Comparison of ENCODE assay signal across 11 mouse cellular contexts in the genomic region with DNA sequence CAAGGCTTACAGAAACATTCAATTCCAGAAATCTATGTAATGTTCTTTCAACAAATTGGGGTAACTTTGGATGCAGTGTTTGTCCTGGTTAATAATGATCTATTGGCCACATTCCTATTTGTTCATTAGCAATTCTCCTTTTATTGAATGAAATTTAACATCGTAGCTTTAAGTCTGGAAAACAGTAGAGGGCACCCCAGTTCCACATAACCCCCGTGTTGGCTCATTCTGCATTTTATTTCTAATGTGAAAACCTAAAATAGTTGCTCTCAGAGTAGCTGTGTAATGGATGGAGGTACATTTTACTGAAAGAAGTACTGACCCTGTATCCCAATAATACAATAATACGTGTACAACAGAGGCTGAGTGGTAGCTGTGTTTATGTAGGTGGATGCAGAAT. TPM values are rescaled to one million over a fixed set of nuclear protein-coding genes. Genes with fewer than 3 reads are reported as not detected.
A peak's percentile ranks its signal among the peaks of the same experiment; 100 is the strongest.
DNase-seq lines count a peak whose midpoint lies in the region.
"Had no signal": no experiment of that assay in that cellular context is flagged by ENCODE, and none has a peak within 500 bp of the region (broad histone marks: within the 10 kb centered on the region; RNA-seq: fewer than 3 reads in every experiment).

No protein-coding gene starts in this region.

- peak; percentile 29 to 45 for DNase-seq in cerebellum, adult 18-20 months
- no peak for DNase-seq in cerebellum, adult 11-12 months
- DNase-seq in layer of hippocampus, adult 11-12 months (ENCODE audit: low spot score): peak; percentile 65
- DNase-seq in layer of hippocampus, postnatal 25 days (ENCODE audit: extremely low spot score in 1 of 2, low spot score in 1 of 2): no peak
- peak; percentile 79 for DNase-seq in brain, adult 2 months (ENCODE audit: low read depth, low spot score)
- peak; percentile 34 to 44 for DNase-seq in layer of hippocampus, postnatal 36 days
- no peak for DNase-seq in gastrocnemius, postnatal 4 days (ENCODE audit: low spot score in 2 of 2)
- DNase-seq in T-cell, adult 2 months (ENCODE audit: low spot score): no peak
- DNase-seq: gastrocnemius, adult 2 months; heart, postnatal 4 days; lung, postnatal 36 days had no signal

RNA-seq across cellular contexts. Expression of gene Gabra5, which starts 3.1 kb away (rescaled TPM):
- 100 to 1,000 TPM; 183 to 203 TPM for total RNA-seq in layer of hippocampus, postnatal 25 days (2021)
- total RNA-seq in layer of hippocampus, postnatal 36 days (2021): 100 to 1,000 TPM; 177 TPM
- total RNA-seq in gastrocnemius, postnatal 4 days (2021): not detected
- total RNA-seq: gastrocnemius, adult 2 months; heart, postnatal 4 days had no signal

Comparison
In these comparisons a context has a peak if more than half of its experiments do, and no peak if none do; other contexts are left out.
1. DNase-seq: peak in cerebellum, adult 18-20 months (2 of 2), layer of hippocampus, adult 11-12 months (single experiment), brain, adult 2 months (single experiment) and layer of hippocampus, postnatal 36 days (2 of 2); none in cerebellum, adult 11-12 months (single experiment), layer of hippocampus, postnatal 25 days (0 of 2), gastrocnemius, postnatal 4 days (0 of 2) and T-cell, adult 2 months (single experiment).
2. RNA of gene Gabra5, which starts 3.1 kb away (total RNA-seq): 183 to 203 TPM in layer of hippocampus, postnatal 25 days and 177 TPM in layer of hippocampus, postnatal 36 days; not detected in gastrocnemius, postnatal 4 days; every median in the first group is over 100 times any median in the second.